Mouse (Mus musculus) heart, adult 2 months (tissue): ENCODE measurements at regions not wholly inside any gene's neighbourhood (a gene's known extent, or its start where the extent isn't known, plus 50 kb on each side); places are given as distances from the start of the nearest gene placed in this dataset.

Experiments used
- DNase-seq, 2 experiments: peaks; one replicate each; pipeline ENCODE4 v3.0.0; 2021
- H3K27ac ChIP-seq: fragments of 200-600 bp; 2 replicates; pipeline ENCODE4 v1.8.1; 2022
- H3K27me3 ChIP-seq: fragments of 200-500 bp; 2 replicates; pipeline ENCODE4 v1.6.1; 2012; ENCODE audit warnings: mild to moderate bottlenecking, low read length, inconsistent platforms, mixed read lengths; ENCODE audit not compliant: control insufficient read depth, insufficient read depth
- H3K36me3 ChIP-seq: fragments of 200-500 bp; 2 replicates; pipeline ENCODE4 v1.6.1; 2012; ENCODE audit warnings: low read length, inconsistent platforms; ENCODE audit not compliant: control insufficient read depth, insufficient read depth
- H3K4me1 ChIP-seq: fragments of 200-500 bp; 2 replicates; pipeline ENCODE4 v1.6.1; 2011; ENCODE audit warnings: low read length; ENCODE audit not compliant: control insufficient read depth, insufficient read depth
- H3K4me3 ChIP-seq: fragments of 200-600 bp; 2 replicates; pipeline ENCODE4 v1.8.1; 2022
- H3K79me2 ChIP-seq: fragments of 200-500 bp; replicated peaks from 2 replicates; pipeline ENCODE4 v1.6.1; 2012; ENCODE audit warnings: mild to moderate bottlenecking, inconsistent platforms, low read length, moderate library complexity, mixed read lengths; ENCODE audit not compliant: control insufficient read depth, insufficient read depth
- H3K9ac ChIP-seq: fragments of 200-500 bp; 2 replicates; pipeline ENCODE4 v1.6.1; 2012; ENCODE audit warnings: low read depth, mild to moderate bottlenecking, control low read depth, inconsistent platforms, low read length, mixed read lengths
- CTCF ChIP-seq: fragments of 200-600 bp; IDR thresholded peaks from 2 replicates; pipeline ENCODE4 v1.8.1; 2022; ENCODE audit warnings: antibody characterized with exemption, mild to moderate bottlenecking, moderate library complexity
- EP300 ChIP-seq: fragments of 200-500 bp; IDR thresholded peaks from 2 replicates; pipeline ENCODE4 v1.6.1; 2011; ENCODE audit warnings: low read depth, low read length, control low read depth; ENCODE audit not compliant: insufficient read depth
- POLR2A ChIP-seq: fragments of 200-500 bp; IDR thresholded peaks from 2 replicates; pipeline ENCODE4 v1.6.1; 2011; ENCODE audit warnings: mild to moderate bottlenecking, low read depth, low read length, control low read depth; ENCODE audit not compliant: insufficient read depth
- WGBS: fragments of 180-500 bp; shearing (Covaris S2); methylation state at CpG from one replicate; pipeline ENCODE4 v1.1.7; 2018; 5-methylcytosine and 5-hydroxymethylcytosine counted together
- intact Hi-C: fragments of 180-260 bp; cut with DNase I; formaldehyde crosslinking; loops from one replicate; pipeline ENCODE4 v1.15.1; 2025

DNA sequence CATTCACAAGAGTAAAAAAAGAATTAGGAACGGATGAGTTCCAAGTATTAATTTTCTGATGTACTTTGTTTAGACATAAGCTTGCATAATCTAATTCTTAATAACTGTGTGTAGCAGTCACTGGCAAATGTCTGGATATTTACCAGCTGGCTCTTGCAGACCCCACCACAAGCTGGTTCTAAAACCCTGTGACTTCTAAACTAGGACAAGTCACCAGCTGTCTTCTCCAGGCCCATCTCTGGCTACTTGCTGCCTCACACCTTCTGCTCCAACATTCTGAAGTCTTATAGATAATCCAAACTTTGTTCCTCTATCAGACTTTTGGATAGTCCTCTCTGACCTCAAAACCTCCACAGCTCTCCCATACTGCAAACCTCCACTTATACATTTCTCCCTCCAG lies 189.9 kb upstream of the Rhobtb1 start:
- H3K36me3 ChIP-seq, result no peaks in the 10 kb centered on the region

DNA sequence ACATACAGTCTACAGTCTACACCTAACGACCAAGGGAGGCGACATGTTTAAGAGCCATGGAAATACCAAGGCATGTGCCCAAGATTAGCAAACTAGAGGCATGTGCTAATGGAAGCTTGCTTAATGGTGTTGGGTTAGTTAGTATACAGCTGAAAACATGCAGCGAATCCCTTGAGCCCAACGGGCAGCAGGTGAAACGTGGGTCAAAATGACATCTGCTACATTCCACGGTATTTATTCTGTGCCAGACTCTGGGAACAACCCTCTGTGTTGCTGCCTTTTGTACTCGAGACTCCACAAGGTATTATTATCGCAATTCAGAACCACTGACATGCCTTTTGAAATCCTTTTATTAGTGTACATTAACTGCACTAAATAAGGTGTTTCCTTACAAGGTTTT lies 188.1 kb upstream of the Rhobtb1 start:
- intact Hi-C loops, result no loop called here
- H3K27ac ChIP-seq, result no peak overlapping the region
- no peaks in the 10 kb centered on the region for H3K79me2 ChIP-seq
- no peaks in the 10 kb centered on the region for H3K27me3 ChIP-seq
- no peak overlapping the region for H3K9ac ChIP-seq
- TF ChIP-seq EP300, result no peak
- TF ChIP-seq POLR2A, result no peak
- TF ChIP-seq CTCF, result no peak
- no peaks in the 10 kb centered on the region for H3K4me1 ChIP-seq
- no peaks in the 10 kb centered on the region for H3K36me3 ChIP-seq
- H3K4me3 ChIP-seq, result no peak overlapping the region
- 82% methylated on average over 8 of the region's 8 CpGs for WGBS
- DNase-seq, result no peak

More for the DNA sequence above, 189.9 kb upstream of the Rhobtb1 start:
- H3K9ac ChIP-seq, result no peak overlapping the region
- no peaks in the 10 kb centered on the region for H3K4me1 ChIP-seq
- no peak for DNase-seq
- intact Hi-C loops, result no loop called here
- 74% methylated on average over 1 of the region's 1 CpGs for WGBS
- H3K27me3 ChIP-seq, result no peaks in the 10 kb centered on the region
- no peaks in the 10 kb centered on the region for H3K79me2 ChIP-seq
- no peak overlapping the region for H3K4me3 ChIP-seq
- no peak for TF ChIP-seq EP300
- no peak for TF ChIP-seq CTCF
- H3K27ac ChIP-seq, result no peak overlapping the region

DNA sequence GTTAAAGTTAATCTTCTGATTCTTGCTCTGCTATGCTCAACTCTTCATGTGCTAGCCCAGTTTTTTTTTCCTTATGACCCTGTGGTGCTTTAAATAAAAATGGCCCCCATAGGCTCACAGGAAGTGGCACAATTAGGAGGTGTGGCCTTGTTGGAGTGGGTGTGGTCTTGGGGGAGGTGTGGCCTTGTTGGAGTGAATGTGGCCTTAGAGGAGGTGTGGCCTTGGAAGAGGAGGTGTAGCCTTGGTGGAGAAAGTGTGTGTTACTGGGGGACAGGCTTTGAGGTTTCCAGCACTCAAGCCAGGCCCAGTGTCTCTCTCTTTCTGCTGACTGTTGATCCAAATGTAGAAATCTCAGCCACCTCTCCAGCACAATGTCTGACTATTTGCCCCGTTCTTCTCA lies 186.0 kb upstream of the Rhobtb1 start:
- Histone ChIP-seq H3K79me2 (no peaks in the 10 kb centered on the region), H3K4me3 (no peak overlapping the region), H3K36me3 (no peaks in the 10 kb centered on the region), H3K4me1 (no peaks in the 10 kb centered on the region), H3K9ac (no peak overlapping the region), H3K27me3 (no peaks in the 10 kb centered on the region), H3K27ac (no peak overlapping the region)
- 100% methylated on average over 1 of the region's 1 CpGs for WGBS
- no peak for DNase-seq
- TF ChIP-seq POLR2A (no peak), CTCF (no peak), EP300 (no peak)
- intact Hi-C loops, result no loop called here

DNA sequence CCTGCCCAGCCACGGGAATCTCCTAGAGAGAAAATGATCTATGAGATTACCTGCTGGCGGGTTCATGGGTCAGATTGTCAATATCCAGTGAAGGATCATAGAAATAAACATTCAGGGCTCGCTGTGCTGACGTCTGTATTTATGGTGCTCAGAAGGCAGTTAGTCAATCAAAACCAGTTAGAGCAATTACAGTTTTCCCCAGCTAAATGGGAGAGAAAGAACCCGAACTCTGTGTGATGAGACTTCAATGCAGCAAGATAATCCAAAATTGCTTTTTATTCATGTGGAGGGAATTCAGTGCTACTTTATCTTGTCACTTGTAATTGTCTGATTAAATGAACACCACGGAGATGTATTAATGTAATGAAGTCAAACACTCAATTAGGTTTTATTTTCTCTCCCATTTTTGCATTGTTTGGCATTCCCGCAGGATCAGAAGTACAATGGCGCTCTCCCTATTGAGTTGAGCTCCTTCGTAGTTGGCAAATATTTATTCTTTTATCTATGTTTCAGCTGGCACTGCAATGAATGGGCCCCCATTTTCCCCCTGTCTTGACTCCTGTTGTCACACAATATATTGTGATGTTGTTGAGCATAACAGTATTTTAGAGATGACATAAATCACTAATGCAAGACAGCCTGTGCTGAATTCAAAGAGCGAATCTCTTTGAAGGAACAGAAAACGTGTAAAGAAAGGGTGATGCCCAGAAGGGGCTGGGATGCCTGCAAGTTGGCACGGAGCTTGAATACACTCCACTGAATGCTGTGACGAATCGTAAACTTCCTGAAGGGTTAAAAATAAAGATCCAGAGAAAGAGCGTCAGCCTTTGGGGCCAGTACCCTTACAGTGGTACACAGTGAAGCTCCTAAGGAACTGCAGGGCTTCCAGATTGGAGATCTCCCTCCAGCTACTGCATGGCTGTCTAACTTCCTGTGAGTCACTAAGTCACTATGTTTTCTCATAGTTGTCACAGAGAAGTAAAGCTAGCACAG lies 183.0 kb upstream of the Rhobtb1 start:
- H3K27me3 ChIP-seq, result no peaks in the 10 kb centered on the region
- no peaks in the 10 kb centered on the region for H3K4me1 ChIP-seq
- TF ChIP-seq CTCF, result no peak
- no peak for TF ChIP-seq EP300
- TF ChIP-seq POLR2A, result no peak
- H3K36me3 ChIP-seq, result no peaks in the 10 kb centered on the region
- intact Hi-C loops, result no loop called here
- no peak overlapping the region for H3K9ac ChIP-seq
- DNase-seq, result no peak
- no peak overlapping the region for H3K27ac ChIP-seq
- H3K4me3 ChIP-seq, result no peak overlapping the region
- no peaks in the 10 kb centered on the region for H3K79me2 ChIP-seq
- WGBS, result 74% methylated on average over 15 of the region's 15 CpGs

DNA sequence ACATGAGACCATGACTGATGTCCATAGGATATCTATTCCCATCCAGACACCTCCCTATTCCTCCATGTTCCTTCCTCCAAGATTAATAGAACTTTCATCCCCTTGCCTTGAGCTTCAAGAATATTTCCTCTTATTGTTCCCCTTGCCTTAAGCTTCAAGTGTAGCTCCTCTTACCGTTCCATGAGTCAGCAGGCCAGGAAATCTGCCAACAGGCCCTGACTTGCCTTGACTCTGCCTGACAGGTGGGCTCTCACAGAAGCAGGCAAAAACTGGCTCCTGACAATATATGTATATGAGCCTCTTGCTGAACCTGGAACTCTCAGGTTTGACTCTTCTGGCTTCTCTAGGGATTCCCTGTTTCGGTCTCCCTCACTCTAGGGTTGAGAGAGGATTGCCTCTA lies 180.7 kb upstream of the Rhobtb1 start:
- H3K4me3 ChIP-seq, result no peak overlapping the region
- no peak overlapping the region for H3K9ac ChIP-seq
- no peak for DNase-seq
- 58% methylated on average over 2 of the region's 2 CpGs for WGBS
- no peaks in the 10 kb centered on the region for H3K4me1 ChIP-seq
- H3K27ac ChIP-seq, result no peak overlapping the region
- intact Hi-C loops, result no loop called here
- no peaks in the 10 kb centered on the region for H3K27me3 ChIP-seq
- TF ChIP-seq POLR2A (no peak), EP300 (no peak), CTCF (no peak)
- H3K36me3 ChIP-seq, result no peaks in the 10 kb centered on the region
- no peaks in the 10 kb centered on the region for H3K79me2 ChIP-seq

DNA sequence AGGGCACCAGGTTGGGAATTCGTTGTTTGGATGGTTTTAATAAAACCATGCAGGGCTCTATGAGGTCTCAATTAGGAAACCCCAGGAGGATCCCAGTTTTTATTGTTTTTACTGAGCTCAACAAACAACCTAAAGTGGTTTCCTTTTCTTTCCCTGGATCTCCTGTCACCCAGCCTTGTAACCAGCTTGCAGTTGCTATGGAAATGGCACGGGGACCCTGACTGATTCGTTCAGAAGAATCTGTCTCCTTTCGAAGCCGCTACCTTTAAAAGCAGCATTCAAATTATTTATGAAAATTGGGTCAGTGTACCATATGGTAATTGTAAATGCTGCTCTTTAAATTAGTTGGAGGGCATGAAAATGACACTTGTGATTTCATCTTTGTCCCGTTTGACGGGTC lies 176.5 kb upstream of the Rhobtb1 start:
- no peak for TF ChIP-seq POLR2A
- TF ChIP-seq CTCF, result no peak
- TF ChIP-seq EP300, result no peak
- no peak for DNase-seq
- Histone ChIP-seq H3K4me1 (no peaks in the 10 kb centered on the region), H3K27me3 (no peaks in the 10 kb centered on the region), H3K36me3 (no peaks in the 10 kb centered on the region), H3K4me3 (no peak overlapping the region), H3K27ac (no peak overlapping the region), H3K9ac (no peak overlapping the region), H3K79me2 (no peaks in the 10 kb centered on the region)
- intact Hi-C loops, result no loop called here
- 87% methylated on average over 7 of the region's 7 CpGs for WGBS
